Comparison of ENCODE assay signal across 8 mouse cellular contexts in genomic region chr6:112489181-112489909, GRCm38 (mm10). TPM values are rescaled to one million over a fixed set of nuclear protein-coding genes. Genes with fewer than 3 reads are reported as not detected.
A peak's percentile ranks its signal among the peaks of the same experiment; 100 is the strongest.
DNase-seq lines count a peak whose midpoint lies in the region; ATAC-seq and TF ChIP-seq lines count a peak whose summit lies in the region.

No protein-coding gene starts in this region.

- ATAC-seq in embryonic facial prominence, embryonic 11.5 days (replicated peaks; ENCODE audit: insufficient number of reproducible peaks, low FRiP score, low TSS enrichment, low read depth): no peak
- peak; percentile 32; the same call in 1 of the 2 replicates for ATAC-seq in hindbrain, embryonic 12.5 days (ENCODE audit: low FRiP score)
- no peak for ATAC-seq in liver, embryonic 15.5 days (ENCODE audit: insufficient read depth)
- peak; percentile 37; the same call in 1 of the 2 replicates for ATAC-seq in stomach, postnatal 0 days (ENCODE audit: low FRiP score, low TSS enrichment)
- ATAC-seq in CD4-positive, CD25-positive, alpha-beta regulatory T cell, adult 4 months: no peak

- H3K9me3 ChIP-seq in embryonic facial prominence, embryonic 11.5 days (replicated peaks; ENCODE audit: control insufficient read depth, low read length): no peaks in the 10 kb centered on the region
- H3K9me3 ChIP-seq in hindbrain, embryonic 12.5 days (replicated peaks): no peaks in the 10 kb centered on the region
- H3K9me3 ChIP-seq in liver, embryonic 15.5 days (replicated peaks): no peaks in the 10 kb centered on the region
- H3K9me3 ChIP-seq in stomach, postnatal 0 days (ENCODE audit: control insufficient read depth, low read length): no peaks in the 10 kb centered on the region

- H3K4me3 ChIP-seq in embryonic facial prominence, embryonic 11.5 days (ENCODE audit: low read depth, low read length): peak overlapping the region; percentile 27
- peak overlapping the region; percentile 31 for H3K4me3 ChIP-seq in hindbrain, embryonic 12.5 days
- H3K4me3 ChIP-seq in liver, embryonic 15.5 days (replicated peaks): no peak overlapping the region; the same call in 1 of the 2 replicates
- H3K4me3 ChIP-seq in stomach, postnatal 0 days (ENCODE audit: low read depth, low read length): peak overlapping the region; percentile 44
- no peak overlapping the region for H3K4me3 ChIP-seq in lung, adult 2 months (replicated peaks; ENCODE audit: extremely low read depth, low read depth, low read length)

- H3K27me3 ChIP-seq in embryonic facial prominence, embryonic 11.5 days (ENCODE audit: control insufficient read depth, insufficient read depth, low read length): peaks cover 38% of the 10 kb centered on the region
- H3K27me3 ChIP-seq in hindbrain, embryonic 12.5 days: peaks cover 74% of the 10 kb centered on the region
- peaks cover 48% of the 10 kb centered on the region for H3K27me3 ChIP-seq in liver, embryonic 15.5 days
- peaks cover 8% of the 10 kb centered on the region for H3K27me3 ChIP-seq in stomach, postnatal 0 days (ENCODE audit: control insufficient read depth, insufficient read depth, low read length)

- WGBS in embryonic facial prominence, embryonic 11.5 days: 4% methylated on average over 72 of the region's 72 CpGs
- 5% methylated on average over 72 of the region's 72 CpGs for WGBS in hindbrain, embryonic 12.5 days
- WGBS in liver, embryonic 15.5 days (ENCODE audit: insufficient replicate concordance): 5% methylated on average over 72 of the region's 72 CpGs
- 4% methylated on average over 72 of the region's 72 CpGs for WGBS in stomach, postnatal 0 days
- WGBS in lung, adult 2 months: 4% methylated on average over 72 of the region's 72 CpGs

- H3K4me2 ChIP-seq in embryonic facial prominence, embryonic 11.5 days (ENCODE audit: low read depth, low read length): peak overlapping the region; percentile 39
- H3K4me2 ChIP-seq in hindbrain, embryonic 12.5 days (replicated peaks): peak overlapping the region; percentile 64
- H3K4me2 ChIP-seq in liver, embryonic 15.5 days: peak overlapping the region; percentile 32; the same call in 1 of the 2 replicates
- peak overlapping the region; percentile 69 for H3K4me2 ChIP-seq in stomach, postnatal 0 days (replicated peaks; ENCODE audit: low read depth)

- peak; percentile 35 for DNase-seq in right cerebral cortex, postnatal 25 days
- DNase-seq in right cerebral cortex, adult 18-20 months: no peak
- DNase-seq in embryonic facial prominence, embryonic 11.5 days (ENCODE audit: low spot score): peak; percentile 4
- peak; percentile 46 for DNase-seq in stomach, postnatal 0 days (ENCODE audit: low spot score)
- DNase-seq in lung, adult 2 months: no peak

- H3K27ac ChIP-seq in embryonic facial prominence, embryonic 11.5 days (replicated peaks; ENCODE audit: low read depth, low read length): no peak overlapping the region
- no peak overlapping the region for H3K27ac ChIP-seq in hindbrain, embryonic 12.5 days
- no peak overlapping the region for H3K27ac ChIP-seq in liver, embryonic 15.5 days (replicated peaks)
- H3K27ac ChIP-seq in stomach, postnatal 0 days (replicated peaks): no peak overlapping the region

- no peaks in the 10 kb centered on the region for H3K36me3 ChIP-seq in embryonic facial prominence, embryonic 11.5 days (replicated peaks; ENCODE audit: control insufficient read depth, insufficient read depth, low read depth, low read length)
- no peaks in the 10 kb centered on the region for H3K36me3 ChIP-seq in hindbrain, embryonic 12.5 days
- no peaks in the 10 kb centered on the region for H3K36me3 ChIP-seq in liver, embryonic 15.5 days (replicated peaks)
- H3K36me3 ChIP-seq in stomach, postnatal 0 days (ENCODE audit: control insufficient read depth, insufficient read depth, low read length): no peaks in the 10 kb centered on the region

- H3K4me1 ChIP-seq in embryonic facial prominence, embryonic 11.5 days (ENCODE audit: control insufficient read depth, insufficient read depth, low read length): peaks cover 10% of the 10 kb centered on the region
- H3K4me1 ChIP-seq in hindbrain, embryonic 12.5 days: peaks cover 20% of the 10 kb centered on the region
- H3K4me1 ChIP-seq in liver, embryonic 15.5 days (replicated peaks): peaks cover 8% of the 10 kb centered on the region
- peaks cover 3% of the 10 kb centered on the region for H3K4me1 ChIP-seq in stomach, postnatal 0 days (replicated peaks; ENCODE audit: control insufficient read depth, insufficient read depth)
- H3K4me1 ChIP-seq in lung, adult 2 months (ENCODE audit: control insufficient read depth, insufficient read depth, low read length): peaks cover 9% of the 10 kb centered on the region

- no peak for TF ChIP-seq POLR2A in lung, adult 2 months (IDR thresholded peaks at IDR 0.05; ENCODE audit: borderline replicate concordance, extremely low read depth, low read depth, low read length)

- no peak for TF ChIP-seq EP300 in stomach, postnatal 0 days (optimal IDR thresholded peaks at IDR 0.05)

- peak; percentile 35; the same call in 1 of the 2 replicates for TF ChIP-seq CTCF in stomach, postnatal 0 days (IDR thresholded peaks at IDR 0.05; ENCODE audit: low read depth)
- no peak for TF ChIP-seq CTCF in lung, adult 2 months (IDR thresholded peaks at IDR 0.05; ENCODE audit: insufficient read depth, low read length)

- H3K9ac ChIP-seq in embryonic facial prominence, embryonic 11.5 days (replicated peaks; ENCODE audit: low read length): no peak overlapping the region
- H3K9ac ChIP-seq in hindbrain, embryonic 12.5 days: 0 out of 2 replicates have a peak overlapping the region, but pooled peaks have one; percentile 42
- no peak overlapping the region for H3K9ac ChIP-seq in liver, embryonic 15.5 days
- H3K9ac ChIP-seq in stomach, postnatal 0 days (ENCODE audit: low read length): no peak overlapping the region

RNA-seq across cellular contexts. Expression of gene Oxtr, which starts 0.4 kb away (rescaled TPM):
- 0.21 and 0.22 TPM in 2 replicates for polyA plus RNA-seq in embryonic facial prominence, embryonic 11.5 days (2014; fragmentation: Nextera tagmentation; extraction: Ambion mirVana)
- polyA plus RNA-seq in hindbrain, embryonic 12.5 days (2016; fragmentation: Nextera tagmentation; extraction: Ambion mirVana): 0.54 and 0.70 TPM in 2 replicates
- polyA plus RNA-seq in liver, embryonic 15.5 days (2015; fragmentation: Nextera tagmentation; extraction: Ambion mirVana): not detected in 2 replicates
- polyA plus RNA-seq in stomach, postnatal 0 days (2015; fragmentation: Nextera tagmentation; extraction: Ambion mirVana): 0.65 and 0.81 TPM in 2 replicates
- polyA plus RNA-seq in CD4-positive, CD25-positive, alpha-beta regulatory T cell, adult 4 months (2017; shearing (Covaris generic)): not detected
- polyA plus RNA-seq in lung, adult 2 months (2012; rRNA removed): 0.17 and 0.18 TPM in 2 replicates

RNA-seq across cellular contexts. Expression of gene Cav3, which starts 30.0 kb away (rescaled TPM):
- polyA plus RNA-seq in embryonic facial prominence, embryonic 11.5 days (2014; fragmentation: Nextera tagmentation; extraction: Ambion mirVana): 0.72 TPM in 1 of 2 replicates, not detected in the other
- polyA plus RNA-seq in hindbrain, embryonic 12.5 days (2016; fragmentation: Nextera tagmentation; extraction: Ambion mirVana): 0.61 and 1.7 TPM in 2 replicates
- polyA plus RNA-seq in liver, embryonic 15.5 days (2015; fragmentation: Nextera tagmentation; extraction: Ambion mirVana): 1.6 and 2.1 TPM in 2 replicates
- polyA plus RNA-seq in stomach, postnatal 0 days (2015; fragmentation: Nextera tagmentation; extraction: Ambion mirVana): 6.1 and 6.9 TPM in 2 replicates
- not detected for polyA plus RNA-seq in CD4-positive, CD25-positive, alpha-beta regulatory T cell, adult 4 months (2017; shearing (Covaris generic))
- 5.0 and 19.7 TPM in 2 replicates for polyA plus RNA-seq in lung, adult 2 months (2012; rRNA removed)

Comparison
In these comparisons a context has a peak if more than half of its experiments do, and no peak if none do; other contexts are left out.
1. DNase-seq: peak in right cerebral cortex, postnatal 25 days (single experiment), embryonic facial prominence, embryonic 11.5 days (single experiment) and stomach, postnatal 0 days (single experiment); none in right cerebral cortex, adult 18-20 months (single experiment) and lung, adult 2 months (single experiment).
2. ATAC-seq: peak in hindbrain, embryonic 12.5 days (single experiment) and stomach, postnatal 0 days (single experiment); none in embryonic facial prominence, embryonic 11.5 days (single experiment), liver, embryonic 15.5 days (single experiment) and CD4-positive, CD25-positive, alpha-beta regulatory T cell, adult 4 months (single experiment).
3. H3K4me3 ChIP-seq: peak in embryonic facial prominence, embryonic 11.5 days (single experiment), hindbrain, embryonic 12.5 days (single experiment) and stomach, postnatal 0 days (single experiment); none in liver, embryonic 15.5 days (single experiment) and lung, adult 2 months (single experiment).
4. Peak in every context shown above with its lines, with median percentiles within 50 percentile points of each other: H3K4me2 ChIP-seq.